Mouse (Mus musculus) cerebellum, adult 2 months (tissue): ENCODE data around the gene Tfpt.

Experiments
- CTCF ChIP-seq: fragments of 200-500 bp; IDR thresholded peaks from 2 replicates; pipeline ENCODE4 v1.5.1; 2011; ENCODE audit warnings: low read depth, mild to moderate bottlenecking, control low read depth, low read length, moderate library complexity, borderline replicate concordance; ENCODE audit not compliant: insufficient read depth
- POLR2A ChIP-seq: fragments of 200-500 bp; IDR thresholded peaks from 2 replicates; pipeline ENCODE4 v1.6.1; 2011; ENCODE audit warnings: low read length, control low read depth, borderline replicate concordance; ENCODE audit not compliant: insufficient read depth

DNA sequence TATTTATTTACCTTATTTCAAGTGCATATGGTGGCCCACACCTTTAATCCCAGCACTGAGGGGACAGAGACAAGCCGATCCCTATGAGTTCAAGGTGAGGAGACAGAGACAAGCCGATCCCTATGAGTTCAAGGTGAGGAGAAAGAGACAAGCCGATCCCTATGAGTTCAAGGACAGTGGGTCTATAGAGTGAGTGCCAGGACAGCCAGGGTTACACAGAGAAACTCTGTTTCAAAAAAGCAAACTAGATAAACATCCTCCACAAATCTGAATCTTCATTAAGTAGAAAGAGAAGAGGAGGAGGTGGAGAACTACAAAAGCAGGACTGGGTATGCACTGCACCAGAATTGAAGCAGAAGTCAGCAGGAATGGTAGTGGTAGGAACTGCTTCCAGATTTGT is 21.1 kb downstream of the Tfpt start:
- TF ChIP-seq CTCF = no peak
- TF ChIP-seq POLR2A = no peak
